Mouse (Mus musculus): ENCODE data around the gene Cdh13.

- TF ChIP-seq CTCF (IDR thresholded peaks at IDR 0.05; ENCODE audit: borderline replicate concordance, insufficient read depth, low read depth, low read length) (no peak), POLR2A (IDR thresholded peaks at IDR 0.05; ENCODE audit: borderline replicate concordance, insufficient read depth, low read length) (no peak)
These were observed 566.0 kb downstream of the Cdh13 start for GRCm38 (mm10) chr8:118849515-118849914.
